Mouse (Mus musculus) brain, adult 2 months (tissue): Measurements from ENCODE around the gene Batf2.
"Not testable (repeated sequence)": the region's sequence is repeated elsewhere in the genome, so short reads cannot be mapped to it uniquely, and the experiment has no call there.

ENCODE experiments used
- DNase-seq: peaks from one replicate; pipeline ENCODE4 v3.0.0; 2011; ENCODE audit warnings: low read depth, low spot score

Batf2 gene

DNA sequence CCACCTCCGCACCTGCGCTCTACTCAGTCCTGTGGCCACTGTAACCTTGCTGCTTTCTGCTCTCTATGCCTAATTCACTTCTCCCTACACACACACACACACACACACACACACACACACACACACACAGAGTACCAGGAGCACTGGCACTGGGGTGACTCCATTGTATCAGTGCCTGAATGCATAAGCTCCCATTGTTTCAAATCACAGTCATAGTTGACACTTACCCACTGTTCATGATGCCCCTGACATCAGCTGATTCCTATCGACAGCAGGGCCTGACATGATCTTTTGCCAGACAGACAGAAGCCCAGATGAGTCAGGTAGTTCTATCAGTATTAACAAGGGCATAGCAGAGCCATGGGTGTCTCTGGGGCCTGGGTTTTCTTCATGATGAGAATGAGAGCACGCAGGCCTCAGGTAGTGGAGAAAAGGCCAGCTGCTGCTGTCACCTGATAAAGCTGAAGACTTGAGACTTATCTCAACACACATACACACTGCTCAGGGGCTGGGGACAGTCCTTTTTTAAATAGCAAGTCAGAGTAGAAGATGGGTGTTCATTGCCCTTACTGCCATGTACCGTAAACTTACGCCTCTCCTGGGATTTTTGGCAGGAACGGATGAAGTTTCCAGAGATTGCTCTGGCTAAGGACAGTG, 8.5 kb upstream of the Batf2 start:
- DNase-seq: peak; percentile 86

DNA sequence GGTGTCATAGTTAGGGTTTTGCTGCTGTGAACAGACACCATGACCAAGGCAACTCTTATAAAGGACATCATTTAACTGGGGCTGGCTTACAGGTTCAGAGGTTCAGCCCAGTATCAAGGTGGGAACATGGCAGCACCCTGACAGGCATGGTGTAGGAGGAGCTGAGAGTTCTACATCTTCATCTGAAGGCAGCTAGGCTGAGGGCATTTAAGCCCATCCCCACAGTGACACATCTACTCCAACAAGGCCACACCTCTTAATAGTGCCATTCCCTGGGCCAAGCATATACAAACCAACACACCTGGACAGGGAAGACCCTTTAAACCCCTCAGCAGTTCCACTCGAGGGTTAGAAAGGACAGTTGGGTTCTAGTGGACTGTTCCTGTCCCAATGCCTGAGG, 7.6 kb upstream of the Batf2 start:
- not testable (repeated sequence) for DNase-seq

DNA sequence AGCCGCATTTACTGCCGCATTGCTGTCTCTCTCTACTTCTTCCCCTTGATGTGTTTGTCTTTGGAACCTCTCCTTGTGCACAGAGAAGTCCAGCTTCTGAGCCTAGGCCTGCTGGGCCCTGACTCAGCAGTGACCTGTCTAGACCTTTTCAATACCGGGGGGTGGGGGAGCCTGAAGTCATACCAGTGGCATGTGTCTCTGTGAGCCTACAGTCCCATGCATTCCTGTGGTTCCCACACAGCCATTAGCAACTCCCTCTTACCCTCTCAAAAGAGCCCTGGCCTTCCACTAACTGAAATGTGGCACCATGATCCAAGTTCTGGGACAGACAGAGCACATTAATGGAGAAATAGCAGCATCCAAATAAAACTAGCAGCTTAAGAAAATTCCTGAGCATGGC, 4.4 kb upstream of the Batf2 start:
- DNase-seq: no peak

GRCm38 (mm10) chr19:6139701-6140100, 1.1 kb upstream of the Batf2 start:
- DNase-seq: peak; percentile 40

DNA sequence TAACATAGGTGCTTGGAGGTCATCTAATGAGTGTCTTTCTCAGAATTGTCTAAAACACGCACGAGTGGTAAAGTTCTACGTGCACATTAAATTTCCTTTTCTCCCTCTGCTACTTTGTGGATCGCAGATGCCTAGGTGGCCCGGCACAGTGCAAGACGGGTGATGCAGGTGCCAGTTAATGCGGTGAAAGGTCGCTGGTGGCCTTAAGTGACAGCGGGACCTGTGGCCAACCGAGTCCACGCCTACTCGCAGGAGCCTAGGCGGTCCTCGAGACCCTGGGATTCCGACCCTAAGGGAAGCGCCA, 457 bp upstream of the Batf2 start:
- no peak for DNase-seq

- peak; percentile 98 for DNase-seq
Observed at GRCm38 (mm10) chr19:6141394-6141749, 589 bp downstream of the Batf2 start, which contains the start of gene Arl2. Gene Arl2 (minus strand): TSS chr19:6141548.

DNA sequence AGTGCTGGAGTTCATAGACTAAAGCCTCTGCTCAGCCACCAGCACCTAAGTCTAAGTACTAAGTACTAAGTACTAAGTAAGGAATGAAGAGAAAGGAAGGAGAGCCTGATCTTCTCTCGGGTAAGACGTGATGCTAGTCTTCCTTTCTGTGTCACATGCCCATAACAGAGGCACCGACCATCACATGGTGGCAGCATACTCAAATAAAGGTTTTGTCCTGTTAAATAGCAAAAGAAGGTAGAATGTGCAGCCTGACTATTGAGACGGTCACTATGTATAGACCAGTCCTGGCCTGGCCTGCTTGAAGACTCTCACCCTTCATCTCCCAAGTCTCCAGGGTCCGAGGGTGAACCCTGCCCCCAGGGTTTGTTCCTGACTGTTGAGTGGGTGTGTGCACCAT, 4.1 kb downstream of the Batf2 start:
- DNase-seq: no peak

DNA sequence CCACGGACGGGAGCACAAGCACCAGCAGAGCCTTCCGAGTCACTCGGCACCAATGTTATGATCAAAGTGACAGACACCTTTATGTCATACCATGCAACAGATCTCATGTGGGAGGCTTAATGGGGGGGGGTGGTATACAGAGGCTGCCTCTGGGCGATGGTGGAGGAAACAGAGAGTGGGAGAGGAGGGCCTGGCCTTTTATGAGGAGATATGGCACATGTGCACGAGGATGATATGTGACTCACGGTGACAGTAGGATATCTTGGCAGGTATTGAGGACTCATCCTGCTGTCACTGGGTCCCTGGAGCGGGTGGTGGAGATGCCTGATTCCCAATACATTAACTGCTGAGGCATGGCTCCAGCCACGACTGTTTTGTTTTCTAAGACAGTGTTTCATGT, 14.4 kb downstream of the Batf2 start:
- no peak for DNase-seq

GRCm38 (mm10) chr19:6156372-6156771, 15.6 kb downstream of the Batf2 start:
- no peak for DNase-seq

DNA sequence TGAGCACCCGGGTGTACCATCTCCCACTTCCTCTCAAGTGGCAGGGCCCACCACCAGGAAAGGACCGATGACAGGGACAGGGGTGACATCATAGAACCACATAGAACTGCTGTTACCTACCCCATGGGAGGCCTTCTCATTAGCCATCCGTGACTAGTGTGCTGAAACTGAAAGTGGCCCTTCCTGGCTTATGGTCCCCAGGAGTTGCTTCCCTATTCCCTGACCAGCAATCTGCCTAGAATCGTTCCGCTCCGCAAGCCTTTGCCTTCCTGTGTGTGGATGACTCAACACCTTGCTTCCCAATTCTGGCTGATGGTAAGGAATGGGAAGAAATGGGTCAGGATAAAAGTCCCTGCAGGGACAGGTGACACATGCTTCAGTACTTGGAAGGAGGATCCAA, 16.4 kb downstream of the Batf2 start:
- peak; percentile 72 for DNase-seq

GRCm38 (mm10) chr19:6163872-6164547, 23.2 kb downstream of the Batf2 start:
- DNase-seq: no peak

GRCm38 (mm10) chr19:6166750-6167149, 26.0 kb downstream of the Batf2 start:
- no peak for DNase-seq

GRCm38 (mm10) chr19:6171215-6171614, 30.4 kb downstream of the Batf2 start:
- DNase-seq: no peak

GRCm38 (mm10) chr19:6174771-6175170, 34.0 kb downstream of the Batf2 start:
- peak; percentile 56 for DNase-seq

DNA sequence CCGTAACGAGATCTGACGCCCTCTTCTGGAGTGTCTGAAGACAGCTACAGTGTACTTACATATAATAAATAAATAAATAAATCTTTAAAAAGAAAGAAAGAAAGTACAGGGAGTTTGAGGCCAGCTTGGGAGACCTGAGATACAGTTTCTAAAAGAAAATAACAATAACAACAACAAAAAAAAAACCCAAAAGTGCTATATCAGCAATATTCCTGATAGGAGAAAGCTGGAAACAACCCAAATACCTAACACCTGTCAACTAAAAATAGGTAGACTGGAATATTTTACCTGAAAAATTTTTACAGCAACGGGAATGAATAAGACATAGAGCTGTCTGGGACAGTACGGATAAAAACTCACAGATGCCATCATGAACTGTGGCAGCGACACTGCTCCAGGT, 38.0 kb downstream of the Batf2 start:
- DNase-seq: no peak

GRCm38 (mm10) chr19:6181629-6182028, 40.8 kb downstream of the Batf2 start:
- no peak for DNase-seq

DNA sequence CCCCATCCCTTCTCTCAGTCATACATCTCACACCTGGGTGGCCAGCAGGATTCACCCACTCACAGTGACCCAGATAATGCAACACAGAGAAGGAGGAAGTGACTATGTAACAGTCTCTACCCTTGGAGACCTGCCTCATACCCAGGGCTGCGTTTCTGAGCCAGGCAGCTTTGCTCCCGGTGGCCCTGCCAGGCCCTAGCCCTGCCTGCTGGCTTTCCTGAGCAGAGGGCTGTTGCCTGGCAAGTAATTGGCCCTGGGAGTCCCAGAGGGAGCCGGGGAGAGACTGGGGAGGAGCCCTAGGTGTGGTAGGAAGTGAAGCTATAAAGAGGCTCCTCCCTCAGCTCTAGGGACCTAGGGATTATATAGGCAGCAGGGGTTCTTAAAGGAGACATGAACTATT, 41.8 kb downstream of the Batf2 start:
- peak; percentile 71 for DNase-seq

DNA sequence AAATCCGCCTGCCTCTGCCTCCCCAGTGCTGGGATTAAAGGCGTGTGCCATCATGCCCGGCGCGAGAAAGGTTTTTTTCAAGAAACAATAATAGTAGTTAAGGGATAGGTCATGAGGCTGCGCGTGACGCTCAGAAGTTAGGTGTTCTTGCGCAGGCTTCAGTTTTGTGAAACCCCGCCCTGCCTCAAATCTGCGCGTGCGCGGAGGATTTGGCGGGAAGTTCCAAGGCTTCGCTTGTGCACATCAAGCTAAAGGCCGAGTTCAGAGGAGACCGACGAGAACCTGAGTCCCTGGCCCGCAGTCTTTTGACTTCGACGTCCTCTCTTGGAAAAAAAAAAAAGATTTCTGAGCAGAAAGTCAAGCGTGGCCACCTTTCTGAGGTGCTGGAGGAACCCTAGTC, 43.3 kb downstream of the Batf2 start, which contains the start of gene Majin:
Gene Majin (plus strand): TSS at position 258 of the 400 bp plus-strand sequence.
- DNase-seq: no peak

DNA sequence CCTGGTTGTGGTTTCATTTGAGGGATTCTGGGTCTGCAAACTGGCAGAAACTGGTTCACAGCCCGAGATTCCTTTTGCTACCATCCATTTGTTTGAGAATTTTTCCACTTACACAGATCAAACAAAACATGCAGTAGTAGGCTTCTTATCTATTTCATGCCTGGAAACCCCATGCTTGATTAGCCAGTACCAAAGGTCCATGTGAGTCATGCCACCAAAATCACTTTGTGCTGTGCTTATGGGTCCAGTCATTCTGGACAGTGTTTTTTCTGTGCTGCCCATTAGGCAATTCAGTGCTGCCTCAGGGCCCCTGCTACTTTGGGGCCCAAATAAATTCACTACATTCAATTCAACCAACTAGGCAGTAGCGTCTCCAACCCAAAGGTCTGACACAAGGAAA, 63.5 kb downstream of the Batf2 start:
- DNase-seq: no peak

DNA sequence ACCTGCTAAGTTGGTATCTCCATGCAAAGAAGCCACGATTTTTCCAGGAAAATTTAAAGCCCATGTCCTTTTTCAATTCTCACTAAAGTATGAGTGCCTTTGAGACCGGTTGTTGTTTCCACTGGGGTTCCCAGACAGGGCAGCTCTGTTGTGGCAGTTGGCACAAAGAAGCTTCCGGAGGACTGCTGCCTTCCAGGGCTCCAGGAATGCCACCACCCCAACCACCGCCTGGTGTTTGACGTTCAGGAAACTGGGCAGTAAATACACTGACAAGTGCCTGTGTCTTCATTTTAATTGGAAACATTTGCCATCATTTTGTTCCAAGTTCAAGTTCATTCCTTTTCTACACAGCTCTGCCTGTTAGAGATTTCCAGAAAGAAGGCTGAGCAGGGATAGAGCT, 65.9 kb downstream of the Batf2 start:
- DNase-seq: no peak

DNA sequence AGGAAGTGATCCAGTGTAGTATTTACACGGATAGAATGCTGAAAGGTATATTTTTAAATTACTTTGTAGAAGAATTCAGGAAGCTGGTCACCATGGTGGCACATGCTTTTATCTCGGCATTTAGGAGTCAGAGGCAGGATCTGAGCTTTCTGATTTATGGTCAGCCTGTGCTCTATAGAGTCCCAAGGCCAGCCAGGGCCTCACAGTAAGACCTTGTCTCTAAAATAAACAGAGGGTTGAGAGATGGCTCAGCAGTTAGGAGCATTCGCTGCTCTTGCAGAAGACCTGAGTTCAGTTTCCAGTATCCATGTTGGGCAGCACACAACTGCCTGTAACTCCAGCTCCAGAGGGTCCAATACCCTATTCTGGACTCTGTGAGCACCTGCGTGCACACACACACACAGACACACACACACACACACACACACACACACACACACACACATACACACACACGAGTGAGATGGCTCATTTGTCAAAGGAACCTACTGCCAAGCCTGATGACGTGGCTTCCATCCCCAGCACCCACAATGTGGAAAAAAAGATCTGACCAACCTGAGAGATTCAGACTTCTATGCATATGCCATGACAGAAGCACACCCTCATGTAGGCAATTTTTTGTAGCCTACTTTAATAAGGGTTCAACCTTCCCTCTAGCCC, 75.4 kb downstream of the Batf2 start:
- DNase-seq: no peak

DNA sequence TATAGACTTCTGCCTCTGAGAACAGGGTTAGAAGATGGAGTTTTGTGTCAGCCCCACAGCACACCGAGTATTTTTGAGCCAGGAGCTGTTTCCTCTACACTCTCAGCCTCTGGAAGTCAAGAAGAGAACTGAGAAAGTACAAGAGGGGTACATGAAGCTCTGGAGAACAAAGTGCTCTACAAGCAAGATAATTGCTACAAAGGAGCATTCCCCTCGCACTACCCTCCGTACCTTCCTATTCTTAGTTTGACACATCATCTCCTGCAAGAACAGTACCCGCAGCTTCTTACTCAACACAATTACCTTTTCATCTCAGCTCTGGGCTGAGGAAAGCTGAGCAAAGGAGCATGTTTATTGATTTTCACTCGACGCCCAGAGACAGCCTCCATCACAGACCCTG, 77.8 kb downstream of the Batf2 start:
- DNase-seq: peak; percentile 53
